Mouse (Mus musculus) olfactory bulb, adult 2 months (tissue): Measurements from ENCODE around the gene Il4.

Experiments used
- CTCF ChIP-seq: fragments of 200-500 bp; IDR thresholded peaks from 2 replicates; pipeline ENCODE4 v1.5.1; 2012; ENCODE audit warnings: low read depth, mild to moderate bottlenecking, low read length, moderate library complexity; ENCODE audit not compliant: insufficient read depth
- POLR2A ChIP-seq: fragments of 200-500 bp; IDR thresholded peaks from 2 replicates; pipeline ENCODE4 v1.6.1; 2012; ENCODE audit warnings: mild to moderate bottlenecking, low read depth, low read length, moderate library complexity; ENCODE audit not compliant: insufficient read depth

DNA sequence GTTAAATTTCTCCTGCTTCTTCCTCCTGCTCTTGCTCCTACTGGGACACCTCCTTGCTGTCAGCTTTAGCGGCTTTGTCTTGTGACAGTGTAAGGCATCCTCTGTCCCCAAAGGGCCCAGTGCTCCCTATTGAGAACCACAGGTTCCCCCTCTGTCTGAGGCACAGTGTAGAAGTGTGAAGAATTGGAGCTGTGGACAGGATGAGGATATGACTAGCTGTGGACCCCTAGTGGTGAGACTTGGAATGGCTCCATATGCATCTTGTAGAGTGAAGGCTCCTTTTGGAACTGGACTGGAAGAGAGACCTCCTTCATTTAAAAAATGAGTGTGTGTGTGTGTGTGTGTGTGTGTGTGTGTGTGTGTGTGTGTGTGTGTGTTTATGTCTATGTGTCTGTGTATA, 9.4 kb upstream of the Il4 start:
- TF ChIP-seq CTCF = no peak
- no peak for TF ChIP-seq POLR2A
